Mouse (Mus musculus): ENCODE data around the gene Por.

- TF ChIP-seq CTCF (IDR thresholded peaks at IDR 0.05; ENCODE audit: extremely low read depth, insufficient read depth, insufficient read length, insufficient replicate concordance) (no peak), POLR2A (IDR thresholded peaks at IDR 0.05; ENCODE audit: low read depth, low read length) (no peak)
Measured at GRCm38 (mm10) chr5:135660535-135660934, 9.3 kb upstream of the Por start.

Measured in spleen, adult 2 months (tissue).